Mouse (Mus musculus) cerebellum, adult 11-12 months (tissue): Measurements from ENCODE around the gene Pla2r1.
A peak's percentile ranks its signal among the peaks of the same experiment; 100 is the strongest.

Experiments
- DNase-seq: peaks from one replicate; pipeline ENCODE4 v3.0.0; 2022

The Pla2r1 gene

GRCm38 (mm10) chr2:60500583-60501116, 52.5 kb downstream of the Pla2r1 start:
- DNase-seq, result no peak

- no peak for DNase-seq
Measured at GRCm38 (mm10) chr2:60479906-60480305, 73.2 kb downstream of the Pla2r1 start.

GRCm38 (mm10) chr2:60478778-60479177, 74.3 kb downstream of the Pla2r1 start:
- no peak for DNase-seq

- no peak for DNase-seq
Measured at GRCm38 (mm10) chr2:60468901-60469770, 84.0 kb downstream of the Pla2r1 start.

GRCm38 (mm10) chr2:60452376-60452775, 100.7 kb downstream of the Pla2r1 start:
- no peak for DNase-seq

- DNase-seq, result no peak
Measured at GRCm38 (mm10) chr2:60451119-60451773, 101.9 kb downstream of the Pla2r1 start.

GRCm38 (mm10) chr2:60449732-60450131, 103.4 kb downstream of the Pla2r1 start:
- no peak for DNase-seq

- DNase-seq, result no peak
Measured at GRCm38 (mm10) chr2:60444711-60445509, 108.2 kb downstream of the Pla2r1 start.

GRCm38 (mm10) chr2:60443279-60443678, 109.8 kb downstream of the Pla2r1 start:
- no peak for DNase-seq

- DNase-seq, result no peak
Measured at GRCm38 (mm10) chr2:60441875-60442274, 111.2 kb downstream of the Pla2r1 start.

- no peak for DNase-seq
Measured at GRCm38 (mm10) chr2:60436802-60437201, 116.3 kb downstream of the Pla2r1 start.

GRCm38 (mm10) chr2:60430315-60431021, 122.6 kb downstream of the Pla2r1 start:
- DNase-seq, result no peak

- peak; percentile 18 for DNase-seq
Measured at GRCm38 (mm10) chr2:60418075-60418474, 135.0 kb downstream of the Pla2r1 start.

GRCm38 (mm10) chr2:60414334-60414733, 138.8 kb downstream of the Pla2r1 start:
- DNase-seq, result no peak

GRCm38 (mm10) chr2:60413006-60413650, 140.0 kb downstream of the Pla2r1 start:
- DNase-seq, result no peak

- no peak for DNase-seq
Measured at GRCm38 (mm10) chr2:60411181-60411580, 141.9 kb downstream of the Pla2r1 start.

GRCm38 (mm10) chr2:60409989-60410763, 142.9 kb downstream of the Pla2r1 start:
- DNase-seq, result no peak

- DNase-seq, result no peak
Measured at GRCm38 (mm10) chr2:60409194-60409593, 143.9 kb downstream of the Pla2r1 start.

- DNase-seq, result no peak
Measured at GRCm38 (mm10) chr2:60407387-60407786, 145.7 kb downstream of the Pla2r1 start.

GRCm38 (mm10) chr2:60405431-60405830, 147.7 kb downstream of the Pla2r1 start:
- no peak for DNase-seq

GRCm38 (mm10) chr2:60404763-60405162, 148.3 kb downstream of the Pla2r1 start:
- DNase-seq, result no peak
